Mouse (Mus musculus): ENCODE measurements around the gene Map4k4.

Map4k4 gene

DNA sequence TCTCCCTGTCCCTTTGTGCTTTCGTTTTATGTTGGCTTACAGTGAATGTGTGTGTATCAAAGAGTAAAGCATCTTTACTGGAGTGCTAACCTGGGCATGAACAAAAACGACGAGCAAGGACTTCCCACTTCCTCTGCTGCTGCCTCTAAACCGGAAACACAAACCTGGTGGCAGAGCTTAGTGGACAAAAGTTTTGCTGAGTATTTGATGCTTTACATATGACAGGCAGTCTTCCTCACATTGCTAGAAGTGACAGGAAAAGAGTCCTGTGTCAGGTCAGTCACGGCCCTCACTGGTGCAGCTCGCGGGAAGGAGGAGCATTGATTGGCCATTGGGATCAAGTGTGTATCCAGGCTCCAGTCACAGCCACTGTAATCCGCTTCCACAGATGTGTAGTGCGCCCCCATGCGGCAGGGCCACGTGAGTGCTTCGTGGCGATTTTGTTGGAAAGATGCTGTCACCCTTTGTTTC lies 35.7 kb downstream of the Map4k4 start:
- DNase-seq (ENCODE audit: low spot score in 2 of 2): peak; percentile 68 to 72

DNA sequence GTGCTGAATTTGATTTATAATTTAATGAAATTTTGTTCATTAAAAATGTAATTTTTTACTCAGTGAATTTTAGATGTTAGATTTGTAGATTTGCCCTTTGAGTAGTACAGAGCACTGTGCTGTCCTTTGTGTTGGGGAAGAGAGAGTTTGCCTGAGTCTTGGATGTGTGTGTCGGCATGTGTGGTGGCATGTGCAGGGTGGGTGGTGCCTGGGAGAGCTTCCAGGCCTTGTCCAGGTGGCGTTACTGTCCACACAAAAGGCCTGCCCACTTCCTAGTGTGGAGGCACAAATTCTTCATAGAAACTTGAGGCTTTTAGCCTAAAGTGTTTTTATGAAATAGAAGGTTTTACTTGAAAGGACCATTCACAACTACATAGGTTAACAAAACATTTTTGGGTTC lies 36.2 kb downstream of the Map4k4 start:
- no peak for DNase-seq (ENCODE audit: low spot score in 2 of 2)

DNA sequence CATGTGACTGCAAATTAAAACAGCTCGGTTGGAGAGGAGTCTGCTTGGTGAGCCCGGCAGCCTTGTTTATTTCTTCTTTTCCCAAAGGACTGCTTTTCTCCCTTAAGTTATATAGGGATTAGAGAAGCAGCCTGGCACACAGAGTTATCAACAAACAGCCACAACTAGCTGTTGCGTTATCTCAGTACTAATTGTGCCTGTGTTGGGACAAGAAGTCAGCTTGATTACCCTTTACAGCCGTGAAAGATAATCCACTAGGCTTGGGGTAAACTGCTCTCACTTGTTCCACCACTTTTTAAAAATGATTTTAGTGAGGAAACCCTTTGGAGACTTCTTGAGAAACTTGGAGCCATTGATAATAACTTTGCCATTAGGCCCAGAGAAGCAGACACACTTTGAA lies 36.9 kb downstream of the Map4k4 start:
- DNase-seq (ENCODE audit: low spot score in 2 of 2): no peak

DNA sequence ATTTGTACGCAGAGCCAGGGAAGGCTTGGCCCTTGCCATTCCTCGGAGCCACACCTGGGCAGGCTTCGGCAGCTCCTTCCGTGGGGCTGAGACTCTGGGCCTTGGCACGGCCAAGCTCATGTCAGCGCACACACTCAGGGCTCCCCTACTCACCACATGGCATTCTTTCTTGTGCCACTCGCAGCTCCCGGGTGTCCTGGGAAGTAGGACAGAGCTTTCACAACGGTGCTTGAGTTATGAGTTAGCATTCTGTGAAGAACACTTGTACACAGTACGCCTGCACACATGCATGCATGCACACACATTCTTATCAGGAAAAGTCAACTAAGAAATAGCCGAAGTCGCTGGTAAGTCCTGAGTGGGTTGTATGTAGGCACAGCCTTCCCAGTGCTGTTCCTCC lies 38.7 kb downstream of the Map4k4 start:
- DNase-seq (ENCODE audit: low spot score in 2 of 2): no peak

DNA sequence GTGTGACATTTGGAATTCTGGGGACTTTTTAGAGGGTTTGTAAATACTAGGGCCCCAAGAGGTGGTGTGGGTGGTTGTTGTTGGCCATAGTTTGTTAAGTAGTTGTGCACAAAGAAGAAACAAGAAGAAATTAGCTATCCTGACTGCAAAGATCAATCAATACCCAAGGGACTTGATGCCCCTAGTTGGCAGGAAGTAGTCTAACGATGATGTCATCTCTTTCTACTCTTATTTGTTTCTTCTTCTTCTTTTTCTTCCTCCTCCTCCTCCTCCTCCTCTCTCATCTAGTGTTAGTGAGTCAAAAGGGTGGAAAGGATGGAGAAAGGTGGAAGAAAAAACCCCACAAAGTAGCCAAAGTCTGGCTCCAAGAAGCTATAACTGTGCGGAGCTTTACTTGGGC lies 39.6 kb downstream of the Map4k4 start:
- DNase-seq (ENCODE audit: low spot score in 2 of 2): no peak

DNA sequence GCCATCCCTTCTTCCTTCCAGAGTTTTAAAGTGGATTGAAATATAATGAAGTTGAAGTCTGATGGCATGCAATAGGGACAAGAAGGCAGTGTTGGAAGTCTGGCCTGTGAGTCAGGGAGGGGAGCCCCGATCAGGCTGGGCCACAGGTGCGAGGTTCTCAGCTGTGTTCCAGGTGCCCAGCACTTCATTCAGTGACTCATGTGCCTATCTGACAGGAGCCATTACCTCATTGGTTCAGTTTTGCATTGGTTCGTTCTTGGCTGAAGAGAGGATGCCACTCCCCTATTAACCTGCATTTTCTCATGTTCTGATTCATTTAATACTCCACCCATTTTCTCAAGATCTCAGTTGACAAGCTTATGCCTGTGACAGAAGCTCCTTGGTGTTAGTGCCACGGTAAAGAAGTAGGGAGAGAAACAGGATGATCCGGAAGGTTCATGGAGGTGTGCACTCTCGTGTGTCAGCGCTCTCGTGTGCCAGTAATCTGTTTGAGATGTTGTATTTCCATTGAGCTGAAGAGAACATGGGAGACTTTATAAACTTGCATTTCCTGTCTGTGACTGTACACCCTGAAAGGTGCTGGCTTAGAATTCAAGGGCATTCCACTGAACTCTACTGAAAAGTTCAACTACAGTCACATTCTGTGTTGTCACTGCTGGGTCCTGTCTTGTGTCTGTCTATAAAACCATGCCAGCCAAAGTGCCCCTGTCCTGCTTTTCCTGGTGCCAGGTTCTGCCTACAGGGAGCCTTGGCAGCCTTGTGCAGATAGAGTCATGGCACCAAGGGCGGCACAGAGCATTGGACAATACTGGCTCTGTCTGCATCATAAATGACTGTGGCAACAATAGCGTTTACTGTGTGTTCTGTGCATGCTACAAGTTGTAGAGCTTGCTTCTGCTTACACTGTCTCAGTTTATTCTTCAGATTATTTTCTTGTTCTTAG lies 40.8 kb downstream of the Map4k4 start:
- DNase-seq (ENCODE audit: low spot score in 2 of 2): no peak

DNA sequence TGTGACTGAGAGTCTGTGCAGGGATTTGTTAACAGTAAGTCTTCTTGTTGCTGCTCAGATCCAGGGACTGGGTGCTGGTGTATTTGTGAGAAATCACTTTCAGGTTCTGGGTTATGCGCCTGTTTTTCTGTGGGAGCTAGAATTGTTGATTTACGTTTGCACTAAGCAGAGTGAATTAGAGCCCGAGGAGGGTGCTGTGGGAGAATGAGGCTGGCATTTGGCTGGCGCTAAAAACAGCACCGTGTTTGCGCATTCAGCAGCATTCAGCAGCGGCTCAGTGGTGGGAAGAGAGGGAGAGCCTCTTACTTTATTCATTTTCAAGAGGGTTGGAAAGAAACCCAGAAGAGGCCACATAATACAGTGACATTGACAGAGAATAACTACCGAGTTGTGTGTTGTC lies 42.2 kb downstream of the Map4k4 start:
- DNase-seq (ENCODE audit: low spot score in 2 of 2): peak in 1 of 2 experiments; percentile 70

DNA sequence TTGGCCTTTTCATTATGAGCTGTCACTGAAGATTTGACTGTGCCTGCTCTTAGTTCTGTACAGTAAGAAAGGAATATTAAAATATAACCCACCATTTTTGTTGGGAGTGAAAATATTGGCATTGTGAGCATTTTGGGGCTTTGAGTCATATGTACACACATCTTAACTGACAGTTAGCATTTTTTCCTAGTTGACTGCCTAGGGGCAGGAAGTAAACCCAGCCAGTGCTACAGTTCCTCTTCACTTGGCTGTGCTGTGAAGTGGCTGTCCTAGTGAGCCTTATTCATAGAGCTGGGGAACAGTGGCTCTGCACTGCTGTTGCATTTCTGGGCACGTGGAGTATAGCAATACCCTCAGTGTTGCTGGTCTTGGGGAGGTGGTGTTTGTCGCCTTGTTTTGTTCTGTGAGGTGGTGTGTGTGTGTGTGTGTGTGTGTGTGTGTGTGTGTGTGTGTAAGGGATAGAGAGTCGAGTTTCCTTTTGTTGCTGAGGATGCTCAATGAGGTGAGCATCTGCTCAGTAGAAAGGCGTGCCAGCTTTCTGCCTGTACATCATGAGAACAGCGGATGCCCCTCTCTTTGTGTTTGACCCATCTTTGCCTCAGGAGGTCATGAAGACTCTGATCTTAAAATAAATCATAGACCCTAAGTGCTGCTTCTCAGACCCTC lies 43.7 kb downstream of the Map4k4 start:
- DNase-seq (ENCODE audit: low spot score in 2 of 2): no peak

DNA sequence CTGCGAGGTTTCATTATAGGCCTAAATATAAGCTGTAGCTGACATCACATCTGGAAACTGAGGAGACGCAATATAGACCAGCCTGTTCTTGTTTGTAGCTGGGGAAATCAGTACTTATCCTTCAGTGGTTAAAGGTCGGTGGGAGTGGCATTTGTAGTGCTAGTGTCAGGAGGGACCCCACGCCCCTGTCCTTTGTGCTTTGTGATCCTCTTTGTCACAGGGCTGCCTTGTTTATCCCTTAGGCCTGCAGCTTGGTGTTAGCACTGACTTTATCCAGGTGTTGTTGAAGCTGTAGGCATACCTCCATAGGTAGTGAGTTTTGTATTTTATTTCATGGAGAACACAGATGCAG lies 44.2 kb downstream of the Map4k4 start:
- DNase-seq (ENCODE audit: low spot score in 2 of 2): no peak

DNA sequence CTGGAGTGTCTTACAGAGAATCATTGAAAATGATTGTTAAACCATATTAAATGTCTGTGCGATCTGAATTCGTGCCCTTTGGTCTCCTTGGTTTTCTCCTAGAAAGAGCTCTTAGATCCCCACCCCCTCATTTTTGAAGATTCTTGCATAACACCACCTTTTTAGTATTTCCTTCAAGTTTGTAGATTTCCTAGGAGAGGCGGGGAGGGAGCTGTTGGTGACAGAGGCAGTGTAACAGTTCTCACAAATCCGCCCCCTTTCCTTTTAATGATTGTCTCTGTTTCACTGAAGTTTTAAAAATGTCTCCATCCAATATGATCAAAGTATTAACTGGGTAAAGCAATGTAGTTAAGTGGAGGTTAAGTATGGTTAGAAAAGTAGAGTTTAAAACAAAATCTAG lies 45.7 kb downstream of the Map4k4 start:
- DNase-seq (ENCODE audit: low spot score in 2 of 2): no peak

DNA sequence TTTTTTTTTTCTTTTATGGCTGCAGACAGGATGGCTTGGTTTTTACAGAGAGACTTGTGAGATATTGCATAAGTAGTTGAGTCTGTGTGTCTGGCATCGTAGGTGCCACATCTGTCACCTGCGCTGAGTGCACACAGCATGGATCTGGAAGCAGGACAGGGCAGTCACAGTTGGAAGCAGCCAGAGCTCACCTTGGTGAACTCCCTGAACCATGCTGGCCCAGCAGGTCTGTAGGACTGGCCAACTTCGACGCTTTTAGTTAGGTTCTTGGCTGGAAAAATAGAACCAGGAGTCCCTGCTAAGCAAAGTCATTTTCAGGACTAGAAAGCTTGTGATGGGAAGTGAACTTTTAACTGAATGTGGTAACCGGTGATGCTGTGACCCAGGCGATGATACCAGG lies 46.5 kb downstream of the Map4k4 start:
- no peak for DNase-seq (ENCODE audit: low spot score in 2 of 2)

DNA sequence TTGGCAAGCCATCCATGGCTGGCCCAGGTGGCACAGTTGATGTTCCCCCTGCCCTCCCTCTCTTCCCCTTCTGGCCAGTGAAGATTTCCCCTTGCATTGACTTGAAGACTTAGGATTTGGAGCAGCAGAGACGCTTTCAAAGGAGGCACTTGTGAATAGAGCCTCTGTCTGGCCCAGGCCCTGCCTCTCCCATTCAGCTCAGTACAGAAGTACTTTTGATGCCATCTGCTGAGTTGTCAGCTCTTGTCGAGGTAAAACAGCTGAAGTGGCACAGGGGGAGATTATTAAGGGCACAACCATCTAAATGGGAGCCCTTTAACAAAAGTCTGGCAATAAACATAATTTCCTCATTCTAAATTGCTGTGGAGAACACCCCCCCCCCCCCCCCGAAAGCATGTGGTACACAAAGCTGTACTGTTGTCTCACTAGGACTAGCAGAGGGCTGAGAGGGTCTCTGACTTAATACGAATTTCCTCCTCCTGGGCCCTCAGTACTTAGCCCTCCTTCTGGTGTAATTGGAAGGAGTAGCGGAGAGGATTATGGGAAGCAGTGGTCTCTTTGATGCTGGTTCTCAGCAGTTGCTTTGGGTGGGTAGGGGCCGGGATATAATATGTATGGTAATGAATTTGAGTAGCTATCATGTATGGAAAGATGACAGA lies 47.1 kb downstream of the Map4k4 start:
- peak in 1 of 2 experiments; percentile 60 for DNase-seq (ENCODE audit: low spot score in 2 of 2)

DNA sequence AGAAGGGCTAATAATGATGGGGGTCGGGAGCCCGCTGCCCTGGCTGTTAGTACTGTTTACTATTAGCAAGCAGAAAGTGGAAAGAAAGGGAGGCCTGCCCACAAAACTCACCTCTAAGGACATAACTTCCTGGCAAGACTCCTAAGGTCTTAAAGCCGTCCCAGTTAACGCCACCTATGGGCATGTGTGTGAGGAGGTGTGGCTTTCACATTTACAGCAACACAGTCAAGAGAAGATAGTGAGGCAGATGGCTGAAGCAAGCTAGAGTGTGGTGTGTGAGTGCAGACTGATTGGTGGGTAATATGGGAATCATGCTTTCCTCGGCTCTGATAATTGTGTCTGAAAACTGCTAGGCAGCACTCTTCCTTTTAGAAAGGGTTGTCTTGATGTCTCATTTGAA lies 48.5 kb downstream of the Map4k4 start:
- DNase-seq (ENCODE audit: low spot score in 2 of 2): no peak

DNA sequence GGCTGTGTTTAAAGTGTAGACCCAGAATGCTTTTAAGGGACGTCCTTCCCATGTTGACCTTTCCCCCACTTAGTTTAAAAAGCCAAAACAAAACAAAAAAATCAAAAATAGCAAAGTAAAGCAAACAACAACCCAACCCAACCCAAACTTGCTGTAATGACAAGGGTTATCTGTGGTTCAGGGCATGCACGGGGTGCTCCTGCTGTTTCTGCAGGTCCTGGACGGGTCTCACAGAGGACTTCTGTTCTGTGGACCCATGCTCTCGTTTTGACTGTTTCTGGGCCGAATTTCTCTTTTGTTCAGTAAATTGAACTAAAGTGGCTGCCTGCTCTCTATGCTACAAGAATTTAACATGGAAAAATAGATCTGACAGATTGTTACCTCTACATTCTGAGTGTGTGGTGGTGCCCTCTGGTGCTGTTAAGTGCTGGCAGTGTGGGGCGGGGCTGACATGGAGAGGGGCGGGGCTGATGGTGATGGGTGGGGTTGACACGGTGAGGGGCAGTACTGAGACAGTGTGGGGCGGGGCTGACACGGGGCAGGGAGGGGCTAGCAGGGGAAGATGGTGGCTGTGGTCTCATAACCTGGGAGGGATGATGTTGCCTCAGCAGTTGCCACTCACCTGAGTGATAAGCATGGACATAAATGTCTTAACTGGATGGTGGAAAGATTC lies 49.2 kb downstream of the Map4k4 start:
- DNase-seq (ENCODE audit: low spot score in 2 of 2): no peak

DNA sequence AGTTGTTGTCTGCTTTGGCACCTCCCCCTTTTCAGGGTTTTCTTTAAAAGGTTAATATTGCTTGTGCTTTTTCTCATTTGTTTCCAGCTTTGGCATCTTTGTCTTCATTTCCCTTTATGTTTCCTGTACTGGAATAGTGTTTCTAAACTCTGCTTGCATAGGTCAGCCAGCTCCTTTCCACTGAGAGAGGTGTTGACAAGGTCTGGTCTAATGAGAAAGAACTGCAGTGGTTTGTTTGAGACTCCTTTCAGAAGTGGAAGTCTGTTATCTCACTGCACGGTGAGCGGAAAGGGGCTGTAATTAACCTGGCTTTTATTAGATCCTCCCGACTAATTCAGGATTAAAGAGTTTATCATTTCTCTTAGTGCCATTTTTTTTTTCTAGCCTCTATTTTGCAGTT lies 49.9 kb downstream of the Map4k4 start:
- no peak for DNase-seq (ENCODE audit: low spot score in 2 of 2)

DNA sequence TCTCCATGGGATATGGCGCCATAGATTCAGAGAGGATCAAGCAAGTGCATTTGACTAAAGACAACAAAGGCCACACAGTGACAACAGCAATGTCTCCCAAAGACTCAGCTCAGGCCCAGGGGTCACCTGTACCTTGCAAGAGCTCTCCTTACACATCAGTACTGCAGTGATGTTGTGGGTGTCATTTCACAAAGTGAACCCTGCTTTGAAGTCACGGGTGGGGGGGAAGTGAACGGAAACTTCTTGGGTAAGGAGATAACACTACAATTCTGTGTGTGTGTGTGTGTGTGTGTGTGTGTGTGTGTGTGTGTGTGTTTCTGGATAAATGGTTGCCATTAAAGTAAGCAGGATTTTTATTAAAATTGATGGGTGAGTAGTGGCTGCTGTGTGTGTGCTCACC lies 53.9 kb downstream of the Map4k4 start:
- no peak for DNase-seq (ENCODE audit: low spot score in 2 of 2)

DNA sequence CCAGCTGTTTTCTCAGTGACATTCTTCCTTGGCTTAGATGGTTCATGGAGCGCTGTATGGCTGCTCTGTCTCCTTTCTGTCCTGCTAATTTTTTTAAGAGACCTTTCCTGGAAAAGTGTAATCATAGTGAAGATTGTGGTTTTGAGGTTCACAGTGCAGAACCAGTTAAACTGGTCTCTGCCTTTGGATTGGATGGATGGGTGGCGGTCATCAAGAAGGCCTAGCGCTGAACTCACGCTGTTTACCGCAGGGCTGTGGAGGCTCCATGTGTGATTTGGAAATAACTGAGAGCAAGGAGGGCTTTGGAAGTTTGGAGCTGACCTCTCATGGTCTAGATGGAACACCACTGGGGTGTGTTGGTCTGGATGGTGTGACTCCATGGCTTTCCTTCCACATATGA lies 56.0 kb downstream of the Map4k4 start:
- no peak for DNase-seq (ENCODE audit: low spot score in 2 of 2)

DNA sequence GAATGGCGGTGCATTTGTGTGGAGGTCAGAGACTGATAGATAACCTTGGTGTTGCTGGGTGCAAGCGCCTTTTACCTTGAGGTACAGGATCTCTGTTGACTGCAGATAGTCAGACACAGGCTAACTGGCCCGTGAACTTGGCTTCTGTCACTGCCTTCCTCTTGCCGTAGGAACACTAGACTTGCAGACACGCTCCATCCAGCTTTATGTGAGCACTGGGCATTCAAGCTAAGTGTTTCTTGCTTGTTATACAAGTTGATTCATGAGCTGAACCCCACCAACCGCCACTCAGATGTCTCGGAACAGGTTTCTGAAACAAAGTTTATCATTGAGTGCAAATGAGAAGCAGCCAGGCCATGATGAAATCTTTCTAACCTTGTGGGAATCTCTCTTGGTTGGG lies 57.3 kb downstream of the Map4k4 start:
- no peak for DNase-seq (ENCODE audit: low spot score in 2 of 2)

DNA sequence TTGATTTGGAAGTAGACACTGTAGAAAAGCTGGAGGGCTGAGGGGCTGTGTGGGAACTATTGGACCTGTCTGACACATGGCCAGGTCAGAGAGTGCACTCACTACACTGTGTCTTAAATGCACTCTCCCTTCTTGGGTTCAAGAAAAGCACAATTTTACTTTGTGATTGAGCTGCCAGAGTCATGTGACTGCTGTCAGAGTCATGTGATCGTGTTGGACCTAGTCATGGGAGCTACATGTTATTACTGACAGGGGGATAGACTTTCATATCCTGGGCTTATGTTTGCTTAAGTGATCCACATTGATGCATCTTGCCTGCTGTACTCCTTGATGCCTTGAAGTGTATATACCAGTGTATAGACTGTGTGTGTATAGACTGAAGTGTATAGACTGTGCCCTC lies 59.9 kb downstream of the Map4k4 start:
- no peak for DNase-seq (ENCODE audit: low spot score in 2 of 2)

DNA sequence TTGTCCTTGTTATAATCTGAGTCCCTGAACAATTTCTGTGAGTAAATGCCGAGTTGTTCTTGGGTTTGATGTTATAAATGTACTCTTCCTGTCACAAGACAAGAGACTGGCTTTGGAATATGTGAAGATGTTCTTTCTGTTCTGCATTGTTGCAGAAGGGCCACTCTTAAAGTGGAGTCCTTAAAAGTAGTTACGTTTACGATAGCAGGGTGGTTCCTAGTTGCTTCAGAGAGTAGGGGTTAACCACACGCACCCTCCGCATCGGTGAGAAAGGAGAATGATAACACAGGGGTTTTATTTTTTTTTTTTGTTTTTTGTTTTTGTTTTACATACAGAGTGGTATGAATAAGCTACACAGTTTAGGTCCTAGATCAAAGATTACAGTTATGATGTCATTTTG lies 60.4 kb downstream of the Map4k4 start:
- no peak for DNase-seq (ENCODE audit: low spot score in 2 of 2)

DNA sequence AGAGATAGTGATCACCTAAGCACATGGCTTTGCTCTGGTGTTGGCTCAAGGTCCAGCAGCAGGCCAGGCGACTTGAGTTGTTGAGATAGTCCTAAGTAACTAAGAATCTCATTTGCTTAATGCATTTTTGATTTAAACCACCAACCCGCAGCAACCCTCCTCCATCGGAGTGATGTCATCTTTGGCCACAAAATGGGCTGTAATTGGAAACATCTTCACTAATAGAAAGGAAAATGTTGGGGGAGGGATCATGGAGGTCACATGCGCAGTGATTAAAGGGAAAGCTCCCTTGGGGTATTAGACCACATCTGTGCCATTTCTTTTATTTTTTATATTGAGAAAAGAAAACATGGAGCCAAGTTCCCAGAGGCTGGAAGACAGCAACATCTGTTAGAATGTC lies 61.6 kb downstream of the Map4k4 start:
- DNase-seq (ENCODE audit: low spot score in 2 of 2): no peak

DNA sequence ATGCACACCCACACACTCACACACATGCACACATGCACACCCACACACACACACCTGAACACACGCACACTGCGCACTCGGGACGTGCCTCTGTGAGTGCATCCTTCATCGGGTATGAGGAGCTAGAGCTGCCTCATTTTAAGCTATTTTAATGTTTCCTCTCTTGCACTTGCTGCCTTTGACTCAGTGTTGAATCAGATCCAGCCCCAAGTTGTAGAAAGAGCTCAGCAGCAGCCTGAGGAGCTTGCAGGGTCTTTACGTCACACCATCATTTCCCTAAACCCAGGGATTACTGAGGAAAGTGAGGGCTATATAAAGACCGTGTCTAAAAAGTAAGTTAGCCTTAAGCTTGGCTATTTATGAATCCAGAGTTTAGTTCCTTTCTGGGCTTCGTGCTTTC lies 62.1 kb downstream of the Map4k4 start:
- DNase-seq (ENCODE audit: low spot score in 2 of 2): no peak

All from frontal cortex, postnatal 10 days (tissue).